Mouse (Mus musculus): ENCODE results near the gene Myh7b.
A peak's percentile ranks its signal among the peaks of the same experiment; 100 is the strongest.

Myh7b gene

GRCm38 (mm10) chr2:155610978-155611377, at the start of gene Myh7b:
Gene Myh7b, plus strand, starts transcription at chr2:155611212.
- DNase-seq = no peak

DNA sequence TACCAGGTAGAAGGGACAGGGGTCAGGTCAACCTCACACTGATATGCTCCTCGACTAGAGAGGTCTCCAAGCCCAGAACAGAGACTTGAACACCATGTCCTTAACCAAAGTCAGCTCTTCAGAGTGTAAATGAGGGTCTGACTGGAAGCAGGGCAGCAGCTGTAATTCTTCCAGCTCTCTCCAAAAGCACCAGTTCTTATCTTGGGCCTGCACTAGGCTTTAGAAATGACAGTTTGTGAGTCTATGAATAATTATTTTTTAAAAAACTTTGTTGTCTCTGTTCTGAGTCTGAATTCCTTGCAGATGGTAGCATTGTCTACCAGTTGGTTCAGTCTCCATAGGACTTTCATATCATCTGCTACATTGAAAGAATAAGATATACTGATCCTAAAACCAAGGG, 48.8 kb upstream of the Myh7b start:
- DNase-seq = no peak

- no peak for DNase-seq
Measured at GRCm38 (mm10) chr2:155562934-155563333, 48.1 kb upstream of the Myh7b start.

- no peak for DNase-seq
Measured at GRCm38 (mm10) chr2:155567751-155568150, 43.3 kb upstream of the Myh7b start.

GRCm38 (mm10) chr2:155569223-155569807, 41.7 kb upstream of the Myh7b start:
- no peak for DNase-seq

DNA sequence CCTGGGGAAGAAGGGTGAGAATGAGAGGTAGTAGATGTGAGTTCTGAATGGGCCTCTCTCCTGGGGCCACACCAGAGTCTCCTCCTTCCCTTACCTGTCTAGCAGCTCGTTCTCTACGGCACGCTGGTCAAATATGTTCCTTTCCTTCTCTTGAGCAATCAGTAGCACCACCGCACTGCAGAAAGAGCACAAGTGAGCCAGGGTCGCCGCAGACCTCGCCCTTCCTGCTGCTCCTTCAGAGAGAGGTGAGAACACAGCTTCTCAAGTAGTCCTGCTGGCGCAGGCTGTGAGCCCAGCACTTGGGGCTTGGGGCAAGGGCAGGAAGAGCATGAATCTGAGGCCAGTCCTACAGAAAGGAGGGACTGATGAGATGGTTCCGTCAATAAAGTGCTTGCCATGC, 38.0 kb upstream of the Myh7b start:
- no peak for DNase-seq

DNA sequence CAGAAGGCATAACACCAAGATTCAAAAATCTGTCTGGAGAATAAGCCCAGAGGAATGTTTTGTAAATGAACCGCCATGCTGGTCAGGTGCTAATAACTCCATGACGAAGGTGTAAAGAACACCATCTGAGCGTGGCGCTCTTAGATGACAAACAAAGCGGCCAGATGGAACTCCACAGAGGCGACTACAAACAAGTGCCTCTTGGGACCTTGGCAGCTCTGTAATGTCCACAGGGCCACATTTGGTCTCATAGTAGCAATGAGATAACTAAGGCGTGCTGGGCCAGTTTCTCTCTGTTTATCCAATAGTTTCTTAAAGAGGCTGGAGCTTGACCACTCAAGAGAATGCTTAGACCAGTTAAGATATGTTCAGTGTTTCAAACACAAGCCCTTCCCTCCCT, 37.0 kb upstream of the Myh7b start:
- DNase-seq = no peak

DNA sequence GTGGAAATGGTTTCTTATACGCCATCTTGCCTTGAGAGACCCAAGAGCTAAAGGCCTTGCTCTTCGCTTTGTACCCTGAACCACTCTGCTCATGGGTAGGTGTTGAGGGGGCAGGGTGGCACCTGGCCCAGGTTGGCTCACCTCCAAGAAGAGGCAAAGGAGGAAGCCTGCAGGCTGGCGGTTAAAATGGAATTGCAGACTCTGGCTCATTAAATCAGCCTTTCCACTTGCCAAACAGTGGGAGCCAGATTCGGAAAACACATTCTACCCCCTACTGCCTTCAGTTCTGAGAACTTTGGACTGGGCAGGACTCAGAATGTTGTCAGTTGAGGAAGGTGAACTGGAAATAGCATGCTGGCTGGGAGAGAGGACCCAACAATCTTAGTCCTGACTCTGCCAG, 36.3 kb upstream of the Myh7b start:
- peak; percentile 69 for DNase-seq

GRCm38 (mm10) chr2:155576656-155577055, 34.4 kb upstream of the Myh7b start:
- DNase-seq = no peak

DNA sequence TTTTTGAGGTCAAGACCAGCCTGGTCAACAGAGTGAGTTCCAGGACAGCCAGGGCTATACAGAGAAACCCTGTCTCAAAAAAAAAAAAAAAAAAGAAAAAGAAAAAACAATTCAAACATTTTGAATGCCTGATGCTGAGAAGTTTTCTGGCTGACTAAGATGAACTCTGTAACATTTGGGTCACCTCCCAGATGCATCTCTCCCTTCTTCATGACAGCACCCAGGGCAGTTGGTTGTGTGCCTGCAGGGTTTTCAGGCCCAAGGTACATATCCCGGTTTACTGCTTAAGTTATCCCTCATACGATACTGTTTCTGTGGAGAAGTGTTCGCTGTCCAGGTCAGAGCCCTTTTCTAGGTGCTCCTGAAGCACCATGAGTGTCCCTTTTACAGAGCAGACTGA, 30.7 kb upstream of the Myh7b start:
- no peak for DNase-seq

- no peak for DNase-seq
Measured at GRCm38 (mm10) chr2:155582384-155582995, 28.5 kb upstream of the Myh7b start.

GRCm38 (mm10) chr2:155582996-155583395, 28.0 kb upstream of the Myh7b start:
- DNase-seq = no peak

GRCm38 (mm10) chr2:155583927-155584530, 27.0 kb upstream of the Myh7b start:
- no peak for DNase-seq

DNA sequence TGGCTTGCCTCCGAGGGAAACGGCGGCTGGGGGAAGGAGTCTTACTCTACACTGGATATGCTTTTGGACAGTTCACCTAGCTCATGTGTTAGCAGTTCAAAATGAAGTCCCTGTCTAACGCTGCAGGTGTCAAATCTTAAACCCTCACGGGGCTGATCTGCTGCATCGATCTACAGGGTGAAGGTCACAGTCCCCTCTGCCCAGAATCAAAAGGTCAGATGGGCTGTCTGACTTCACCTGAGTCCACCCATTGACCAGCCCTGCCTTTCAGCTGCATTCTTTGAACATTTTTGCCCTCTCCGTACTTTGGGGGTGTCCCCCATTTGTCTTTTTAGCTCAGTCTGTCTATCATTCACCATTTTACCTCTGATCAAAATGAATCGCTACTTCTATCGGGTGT, 25.9 kb upstream of the Myh7b start:
- no peak for DNase-seq

DNA sequence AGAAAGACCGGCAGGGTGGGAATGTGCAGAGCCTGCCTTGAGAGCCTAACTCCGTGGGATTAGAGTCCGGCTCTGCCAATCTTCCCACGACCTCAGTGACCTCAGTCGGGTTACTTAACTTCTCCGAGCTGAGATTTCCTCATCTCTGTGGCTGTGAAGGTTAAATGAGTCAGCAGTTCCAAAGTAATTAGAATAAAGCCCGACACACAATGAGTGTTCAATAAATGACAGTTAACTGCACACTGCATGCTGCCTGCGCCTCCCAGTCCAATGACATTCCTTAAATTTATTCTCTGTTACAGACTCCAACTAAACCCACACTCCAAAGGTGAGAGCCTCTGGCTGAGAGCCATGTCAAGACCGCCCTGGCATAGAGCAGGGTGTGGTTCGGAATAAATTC, 25.5 kb upstream of the Myh7b start:
- no peak for DNase-seq

GRCm38 (mm10) chr2:155588136-155588535, 22.9 kb upstream of the Myh7b start:
- DNase-seq = no peak

- DNase-seq = no peak
Measured at GRCm38 (mm10) chr2:155589521-155589920, 21.5 kb upstream of the Myh7b start.

DNA sequence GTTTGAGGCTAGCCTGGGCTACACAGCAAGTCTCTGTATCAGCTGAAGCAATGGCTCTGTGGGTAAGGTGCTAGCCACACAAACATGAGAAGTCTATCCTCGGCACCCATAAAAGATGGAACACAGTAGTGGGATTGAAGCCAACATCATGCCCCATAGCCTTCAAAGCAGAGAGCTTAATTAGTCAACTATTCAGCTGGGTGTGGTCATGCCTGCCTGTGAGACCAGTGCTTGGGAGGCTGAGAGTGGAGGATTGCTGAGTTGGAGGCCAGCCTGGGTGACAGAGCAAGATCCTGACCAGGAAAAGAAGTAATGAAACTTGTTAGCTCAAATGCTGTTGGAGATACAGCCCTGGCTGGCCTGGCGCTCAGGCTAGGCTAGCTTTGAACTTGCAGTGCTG, 20.1 kb upstream of the Myh7b start:
- DNase-seq = no peak

GRCm38 (mm10) chr2:155591676-155592075, 19.3 kb upstream of the Myh7b start:
- no peak for DNase-seq

DNA sequence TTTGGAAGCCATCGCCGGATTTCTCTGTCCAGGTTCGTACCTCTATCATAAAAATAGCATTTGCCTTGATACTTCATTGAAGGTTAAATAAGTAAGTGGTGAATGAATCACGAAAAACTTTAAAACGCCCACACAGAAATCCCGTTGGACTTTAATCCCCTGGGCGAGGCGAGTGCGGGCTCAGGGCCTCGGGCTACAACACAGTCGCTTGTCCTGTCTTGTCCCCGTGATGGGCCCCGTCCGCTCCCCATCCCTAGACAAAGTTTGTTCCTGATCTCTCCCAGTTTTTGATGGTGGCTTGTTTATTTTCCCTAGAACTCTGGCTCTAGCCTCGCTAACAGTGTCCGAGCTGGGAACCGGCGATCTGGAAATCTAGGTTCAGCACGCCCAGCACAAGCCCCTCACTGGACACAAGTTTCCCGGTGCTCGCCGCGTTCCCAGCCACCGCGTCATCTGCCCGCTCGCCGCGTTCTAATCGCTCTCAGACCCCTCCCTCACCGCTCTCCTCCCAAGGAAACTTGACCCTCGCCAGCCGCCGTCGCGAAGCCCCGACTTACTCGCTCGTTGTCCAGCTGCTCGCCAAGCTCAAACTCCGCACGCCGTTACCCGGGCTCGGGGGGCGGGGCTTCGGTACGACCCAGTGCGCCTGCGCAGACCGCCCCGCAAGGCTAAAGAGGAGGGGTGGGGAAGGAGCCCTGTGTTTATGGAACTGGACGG, 18.7 kb upstream of the Myh7b start, which contains the start of gene Gss:
Gss (minus strand) TSS at position 674 of the 717 bp plus-strand sequence.
- DNase-seq = peak; percentile 98

DNA sequence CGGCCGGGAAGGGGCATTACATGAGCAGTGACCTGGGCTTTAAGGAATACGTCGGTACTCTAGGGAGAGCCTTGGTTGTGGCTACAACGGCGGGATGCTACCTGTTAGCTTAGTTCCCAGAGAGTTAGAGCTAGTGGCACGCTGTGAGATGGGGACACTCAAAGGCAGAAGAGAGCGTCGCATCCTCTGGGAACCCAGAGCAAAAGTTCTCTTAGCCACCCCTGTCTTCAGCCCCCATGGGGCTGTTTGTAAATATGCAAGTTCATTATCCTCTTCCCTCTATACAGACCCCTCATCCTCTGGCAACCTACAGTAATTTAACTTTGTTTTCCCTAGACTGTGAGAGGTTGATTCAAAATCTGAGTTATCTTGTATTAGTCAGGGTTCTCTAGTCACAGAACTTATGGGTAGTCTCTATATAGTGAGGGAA, 18.1 kb upstream of the Myh7b start:
- DNase-seq = no peak

DNA sequence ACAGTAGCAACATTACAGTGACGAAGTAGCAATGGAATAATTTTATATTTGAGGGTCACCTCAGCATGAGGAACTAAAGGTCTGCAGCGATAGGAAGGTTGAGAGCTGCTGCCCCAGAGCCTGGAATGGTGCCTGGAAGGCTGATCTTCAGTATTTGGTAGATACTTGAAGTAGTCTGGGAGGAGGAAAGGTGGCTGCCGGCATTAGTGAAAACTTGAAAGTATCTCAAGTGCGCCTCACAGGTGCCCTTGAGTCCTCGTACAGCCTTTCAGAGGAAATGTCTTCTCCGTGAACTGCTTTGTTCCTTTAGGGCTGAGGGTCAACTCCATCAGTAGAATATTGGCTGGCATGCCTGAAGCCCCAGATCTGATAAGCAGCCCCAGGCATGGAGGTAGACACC, 15.5 kb upstream of the Myh7b start:
- no peak for DNase-seq

DNA sequence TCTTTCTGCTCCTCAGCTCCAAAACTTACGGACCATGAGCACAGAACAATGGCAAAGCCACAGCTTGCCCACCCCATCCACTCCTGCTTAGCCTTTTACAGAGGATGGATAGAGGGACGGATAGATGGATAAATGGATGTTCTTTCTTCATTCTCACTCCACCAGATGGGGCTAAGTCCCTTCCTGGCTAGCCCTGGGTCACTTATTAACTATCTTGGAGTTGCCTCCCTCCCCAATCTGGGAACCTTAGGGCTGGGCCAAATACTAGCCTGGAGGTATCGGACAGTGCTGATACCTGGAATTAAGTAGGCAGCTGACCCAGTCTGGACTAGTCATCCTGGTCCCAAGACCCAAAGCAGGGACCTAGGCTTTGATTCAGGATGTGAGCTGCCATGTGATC, 7.3 kb upstream of the Myh7b start:
- no peak for DNase-seq

Data from cerebellum, adult 9-11 months (tissue).